Mouse (Mus musculus) midbrain, postnatal 0 days (tissue): ENCODE data around the gene Tmem52. TPM values are rescaled to one million over a fixed set of nuclear protein-coding genes. Genes with fewer than 3 reads are reported as not detected.
"Not testable (repeated sequence)": the region's sequence is repeated elsewhere in the genome, so short reads cannot be mapped to it uniquely, and the experiment has no call there.

Experiments
- ATAC-seq: fragments of 200-750 bp; cut with Nextera tagmentation; 2 replicates; pipeline ENCODE4 v1.8.0; 2017; ENCODE audit warnings: moderate number of reproducible peaks, mild to moderate bottlenecking, moderate TSS enrichment, moderate library complexity; ENCODE audit not compliant: low FRiP score
- DNase-seq: peaks from one replicate; pipeline ENCODE4 v3.0.0-alpha.2; 2015; ENCODE audit warnings: low spot score
- H3K27ac ChIP-seq: fragments of 300-500 bp; sonication (generic); 2 replicates; pipeline ENCODE4 v1.5.1; 2014; ENCODE audit warnings: low read depth, mild to moderate bottlenecking, low read length, mixed read lengths
- H3K27me3 ChIP-seq: fragments of 300-500 bp; sonication (generic); 2 replicates; pipeline ENCODE4 v1.6.1; 2014; ENCODE audit warnings: low read length, control low read depth, mixed read lengths; ENCODE audit not compliant: insufficient read depth
- H3K36me3 ChIP-seq: fragments of 300-500 bp; sonication (generic); 2 replicates; pipeline ENCODE4 v1.6.1; 2014; ENCODE audit warnings: low read length, control low read depth, mixed read lengths; ENCODE audit not compliant: insufficient read depth
- H3K4me1 ChIP-seq: fragments of 300-500 bp; sonication (generic); 2 replicates; pipeline ENCODE4 v1.6.1; 2014; ENCODE audit warnings: mild to moderate bottlenecking, control low read depth, antibody characterized with exemption, low read length, mixed read lengths; ENCODE audit not compliant: insufficient read depth
- H3K4me2 ChIP-seq: fragments of 300-500 bp; sonication (generic); 2 replicates; pipeline ENCODE4 v1.6.1; 2014; ENCODE audit warnings: low read depth, mild to moderate bottlenecking, low read length, mixed read lengths; ENCODE audit not compliant: poor library complexity, severe bottlenecking
- H3K4me3 ChIP-seq: fragments of 300-500 bp; sonication (generic); 2 replicates; pipeline ENCODE4 v1.5.1; 2014; ENCODE audit warnings: low read depth, mild to moderate bottlenecking, low read length, moderate library complexity
- H3K9ac ChIP-seq: fragments of 300-500 bp; sonication (generic); replicated peaks from 2 replicates; pipeline ENCODE4 v1.6.1; 2014; ENCODE audit warnings: mild to moderate bottlenecking, low read length, moderate library complexity, mixed read lengths; ENCODE audit not compliant: poor library complexity, severe bottlenecking
- H3K9me3 ChIP-seq: fragments of 300-500 bp; sonication (generic); 2 replicates; pipeline ENCODE4 v1.6.1; 2016; ENCODE audit warnings: low read length, control low read depth
- CTCF ChIP-seq: IDR thresholded peaks from 2 replicates; pipeline ENCODE4 v1.5.1; 2016; ENCODE audit warnings: antibody characterized with exemption, mild to moderate bottlenecking
- WGBS: fragments of 180-500 bp; shearing (Covaris S2); extraction: QIAGEN DNeasy Blood & Tissue Kit; methylation state at CpG from one replicate; pipeline ENCODE4 v1.1.7; 2014; 5-methylcytosine and 5-hydroxymethylcytosine counted together
- polyA plus RNA-seq: library from polyadenylated mRNA; unstranded; fragments of >200 nt; fragmentation: Nextera tagmentation; extraction: Ambion mirVana; gene quantifications from 2 replicates; pipeline ENCODE4 v1.2.1, GENCODE M21; 2015
- total RNA-seq: library from RNA; depleted of rRNA; stranded (reverse); fragments of >200 nt; gene quantifications from 2 replicates; pipeline ENCODE4 v1.2.3, GENCODE M21; 2014

Gene Tmem52
- total and polyA plus RNA-seq, 2 experiments from 2014 or later = 0.33 to 1.5 TPM

DNA sequence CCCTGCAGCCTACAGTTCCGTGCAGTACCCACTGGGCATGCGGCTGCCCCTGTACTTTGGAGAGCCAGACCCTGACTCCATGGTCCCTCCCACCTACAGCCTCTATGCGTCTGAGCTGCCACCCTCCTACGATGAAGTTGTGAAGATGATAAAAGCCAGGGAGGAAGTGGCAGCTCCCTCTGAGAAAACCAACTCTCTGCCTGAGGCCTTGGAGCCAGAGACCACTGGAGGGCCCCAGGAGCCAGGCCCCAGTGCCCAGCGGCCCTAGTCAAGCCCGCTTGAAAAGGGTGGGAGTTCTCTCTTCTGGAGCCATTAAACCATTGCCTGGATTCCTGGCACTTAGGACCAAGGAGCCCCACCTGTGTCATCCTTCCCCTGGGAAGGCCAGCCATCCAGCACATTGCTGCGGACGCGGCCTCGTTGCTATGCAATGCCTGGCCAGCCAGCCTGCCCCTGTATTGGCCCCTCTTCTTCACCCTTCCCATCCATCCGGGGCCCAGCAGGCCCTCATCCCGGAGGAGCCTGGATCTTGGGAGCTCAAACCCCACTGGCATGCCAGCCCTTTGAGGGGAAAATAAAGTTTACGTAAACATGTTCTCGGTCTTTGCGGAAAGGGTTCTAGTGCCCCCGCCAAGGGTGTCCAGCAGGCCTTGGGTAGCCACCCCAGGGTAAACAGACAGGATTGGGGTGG lies 1.5 kb downstream of the Tmem52 start:
- Histone ChIP-seq H3K4me2 (no peak overlapping the region), H3K27me3 (peaks cover 4% of the 10 kb centered on the region; the same call in 1 of the 2 replicates), H3K4me1 (no peaks in the 10 kb centered on the region), H3K36me3 (no peaks in the 10 kb centered on the region), H3K9ac (no peak overlapping the region), H3K9me3 (no peaks in the 10 kb centered on the region), H3K27ac (no peak overlapping the region), H3K4me3 (no peak overlapping the region)
- no peak for ATAC-seq
- no peak for DNase-seq
- 85% methylated on average over 16 of the region's 16 CpGs for WGBS
- no peak for TF ChIP-seq CTCF

DNA sequence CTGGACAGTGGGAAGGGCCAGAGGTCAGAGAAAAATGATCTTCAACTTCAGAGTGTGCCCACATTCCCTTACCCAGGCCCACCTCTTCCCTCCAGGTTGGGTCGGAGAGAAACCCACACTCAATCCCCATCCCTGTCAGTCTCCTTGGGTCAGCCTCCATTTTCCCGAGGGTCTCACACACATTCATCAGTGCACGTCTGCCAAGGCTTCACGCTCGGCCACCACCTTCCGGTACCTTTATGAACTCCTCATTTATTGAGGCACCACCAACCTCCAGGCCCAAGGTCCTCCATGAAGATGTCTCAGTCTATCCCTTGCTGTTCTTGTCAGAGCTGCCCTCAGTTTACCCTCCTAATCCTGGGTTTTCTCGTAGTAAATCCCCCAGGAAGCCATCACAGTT lies 2.1 kb downstream of the Tmem52 start:
- Histone ChIP-seq H3K4me3 (no peak overlapping the region), H3K9ac (no peak overlapping the region), H3K9me3 (no peaks in the 10 kb centered on the region), H3K27ac (no peak overlapping the region), H3K4me2 (no peak overlapping the region), H3K27me3 (peaks cover 4% of the 10 kb centered on the region; the same call in 1 of the 2 replicates), H3K36me3 (no peaks in the 10 kb centered on the region), H3K4me1 (no peaks in the 10 kb centered on the region)
- no peak for DNase-seq
- TF ChIP-seq CTCF = no peak
- no peak for ATAC-seq
- 89% methylated on average over 7 of the region's 7 CpGs for WGBS

DNA sequence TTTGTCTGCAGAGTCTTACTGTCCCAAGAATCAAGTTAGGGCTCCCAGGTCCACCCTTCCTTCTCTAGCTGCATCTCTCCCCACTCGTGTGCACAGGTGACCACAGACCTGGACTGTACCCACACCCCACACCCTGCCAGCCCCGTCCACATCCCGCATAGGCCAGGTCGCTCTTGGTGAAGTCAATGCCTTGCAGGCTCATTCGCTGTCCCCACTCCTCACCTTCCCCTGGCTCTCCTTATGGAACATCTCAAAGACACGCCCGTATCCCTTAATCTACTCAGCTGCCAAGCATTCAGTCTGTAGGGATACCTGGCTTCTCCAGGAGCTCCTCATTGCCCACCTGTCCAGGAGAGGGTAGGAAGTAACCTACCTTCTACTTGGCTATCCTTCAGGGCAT lies 2.5 kb downstream of the Tmem52 start:
- Histone ChIP-seq H3K4me2 (no peak overlapping the region), H3K4me1 (no peaks in the 10 kb centered on the region)
- 89% methylated on average over 7 of the region's 7 CpGs for WGBS

DNA sequence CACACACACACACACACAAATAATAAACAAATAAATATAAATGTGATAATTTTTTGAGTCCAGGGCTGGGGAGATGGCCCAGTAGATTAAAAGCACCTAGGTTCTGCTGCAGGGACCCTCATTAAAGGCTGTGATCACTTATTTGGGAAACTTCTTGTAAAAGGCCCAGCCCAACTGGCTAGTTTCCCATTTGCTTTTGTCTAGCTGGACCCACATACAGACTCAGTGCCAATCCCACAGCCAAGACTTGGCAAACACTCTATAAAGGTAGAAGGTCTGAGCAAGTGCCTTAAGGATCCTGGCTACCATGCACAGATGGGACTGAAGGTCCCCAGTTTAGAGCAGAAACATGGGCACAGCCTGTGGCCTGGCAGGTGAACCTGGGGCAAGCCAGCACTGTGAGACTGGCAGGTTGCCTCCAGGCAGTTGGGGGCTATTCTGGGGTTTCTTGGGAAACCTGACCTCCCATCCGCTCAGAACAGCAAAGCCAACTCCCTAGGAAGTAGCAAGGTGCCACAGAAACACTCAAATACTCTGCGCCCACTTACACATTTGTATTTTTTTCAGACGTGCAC lies 3.9 kb downstream of the Tmem52 start:
- ATAC-seq (no peak), DNase-seq (peak; percentile 51)
- Histone ChIP-seq H3K27ac (no peak overlapping the region), H3K9ac (no peak overlapping the region), H3K27me3 (peaks cover 4% of the 10 kb centered on the region; the same call in 1 of the 2 replicates), H3K4me3 (no peak overlapping the region), H3K4me2 (no peak overlapping the region), H3K9me3 (no peaks in the 10 kb centered on the region), H3K36me3 (no peaks in the 10 kb centered on the region), H3K4me1 (no peaks in the 10 kb centered on the region)
- 77% methylated on average over 3 of the region's 3 CpGs for WGBS
- no peak for TF ChIP-seq CTCF

More for the DNA sequence above, 2.5 kb downstream of the Tmem52 start:
- DNase-seq (no peak), ATAC-seq (no peak)
- peaks cover 4% of the 10 kb centered on the region; the same call in 1 of the 2 replicates for H3K27me3 ChIP-seq
- no peaks in the 10 kb centered on the region for H3K9me3 ChIP-seq
- no peaks in the 10 kb centered on the region for H3K36me3 ChIP-seq
- no peak overlapping the region for H3K4me3 ChIP-seq
- no peak overlapping the region for H3K27ac ChIP-seq
- H3K9ac ChIP-seq = no peak overlapping the region
- no peak for TF ChIP-seq CTCF

DNA sequence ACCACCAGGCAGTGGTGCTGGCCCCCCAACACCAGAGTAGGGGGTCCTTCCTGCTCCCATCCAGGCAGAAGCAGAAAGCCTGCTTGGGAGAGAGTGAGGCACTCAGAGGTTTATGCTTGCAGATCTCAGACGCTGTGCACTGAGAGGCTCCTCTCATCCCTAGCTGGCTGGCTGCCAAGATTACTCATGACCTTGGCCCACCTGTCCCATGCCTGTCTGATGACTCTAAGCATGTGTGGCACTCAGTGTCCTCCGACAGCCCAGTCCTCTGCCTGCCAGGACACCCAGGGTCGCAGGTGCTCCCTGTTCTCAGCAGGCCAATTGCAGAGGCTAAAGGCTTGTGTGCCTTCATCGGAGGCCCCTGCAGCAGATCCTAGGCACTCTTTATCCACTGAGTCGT lies 4.4 kb downstream of the Tmem52 start:
- H3K9ac ChIP-seq = no peak overlapping the region
- 54% methylated on average over 5 of the region's 5 CpGs for WGBS
- TF ChIP-seq CTCF = no peak
- ATAC-seq (no peak), DNase-seq (peak; percentile 58)
- no peaks in the 10 kb centered on the region for H3K36me3 ChIP-seq
- H3K9me3 ChIP-seq = no peaks in the 10 kb centered on the region
- H3K4me1 ChIP-seq = no peaks in the 10 kb centered on the region
- no peak overlapping the region for H3K4me2 ChIP-seq
- no peak overlapping the region for H3K4me3 ChIP-seq
- H3K27ac ChIP-seq = no peak overlapping the region
- peaks cover 4% of the 10 kb centered on the region; the same call in 1 of the 2 replicates for H3K27me3 ChIP-seq

DNA sequence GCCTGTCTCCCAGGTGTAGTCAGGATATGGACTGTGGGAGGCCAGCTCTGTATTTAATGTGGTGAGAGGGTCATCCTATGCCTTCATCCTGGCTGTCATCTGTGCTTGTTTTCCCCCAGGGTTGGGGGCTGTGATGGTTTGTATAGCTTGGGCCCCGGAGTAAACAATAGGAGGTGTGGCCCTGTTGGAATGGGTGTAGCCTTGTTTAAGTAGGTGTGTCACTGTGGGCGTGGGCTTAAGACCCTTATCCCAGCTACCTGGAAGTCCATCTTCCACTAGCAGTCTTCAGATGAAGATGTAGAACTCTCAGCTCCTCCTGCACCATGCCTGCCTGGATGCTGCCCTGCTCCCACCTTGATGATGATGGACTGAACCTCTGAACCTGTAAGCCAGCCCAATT lies 4.9 kb downstream of the Tmem52 start:
- H3K4me2 ChIP-seq, H3K4me1 ChIP-seq, H3K27me3 ChIP-seq, H3K27ac ChIP-seq, H3K9me3 ChIP-seq, H3K4me3 ChIP-seq, H3K9ac ChIP-seq, ATAC-seq, H3K36me3 ChIP-seq, DNase-seq: not testable (repeated sequence)
- 51% methylated on average over 2 of the region's 2 CpGs for WGBS
